Mouse (Mus musculus): ENCODE measurements around the gene Gm42420.
A peak's percentile ranks its signal among the peaks of the same experiment; 100 is the strongest.

Gm42420 gene

GRCm38 (mm10) chr6:39573791-39574554 is 11.6 kb upstream of the Gm42420 start, which contains the start of gene Adck2:
Gene Adck2 (plus strand): TSS chr6:39573873.
- peak; percentile 82 for DNase-seq (ENCODE audit: low read depth, low spot score)

- no peak for DNase-seq (ENCODE audit: low read depth, low spot score)
Observed at GRCm38 (mm10) chr6:39574555-39574869, 11.0 kb upstream of the Gm42420 start.

- no peak for DNase-seq (ENCODE audit: low read depth, low spot score)
Observed at GRCm38 (mm10) chr6:39574951-39575350, 10.6 kb upstream of the Gm42420 start.

GRCm38 (mm10) chr6:39579552-39579951 is 6.0 kb upstream of the Gm42420 start:
- DNase-seq (ENCODE audit: low read depth, low spot score), result no peak

DNA sequence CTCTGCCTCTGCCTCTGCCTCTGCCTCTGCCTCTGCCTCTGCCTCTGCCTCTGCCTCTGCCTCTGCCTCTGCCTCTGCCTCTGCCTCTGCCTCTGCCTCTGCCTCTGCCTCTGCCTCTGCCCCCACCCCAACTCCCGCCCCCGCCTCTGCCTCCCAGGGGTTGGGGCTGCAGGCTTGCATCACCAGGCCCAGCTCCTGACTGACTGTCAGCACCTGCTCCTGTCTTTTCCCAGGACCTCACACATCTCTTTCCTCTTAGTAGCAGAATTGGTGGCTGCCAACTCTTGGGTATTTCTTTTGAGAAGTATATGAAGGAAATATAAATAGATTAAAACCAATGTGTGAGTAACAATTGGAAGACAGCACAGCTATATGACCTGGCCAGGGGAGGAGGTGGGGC is 5.0 kb upstream of the Gm42420 start:
- no peak for DNase-seq (ENCODE audit: low read depth, low spot score)

DNA sequence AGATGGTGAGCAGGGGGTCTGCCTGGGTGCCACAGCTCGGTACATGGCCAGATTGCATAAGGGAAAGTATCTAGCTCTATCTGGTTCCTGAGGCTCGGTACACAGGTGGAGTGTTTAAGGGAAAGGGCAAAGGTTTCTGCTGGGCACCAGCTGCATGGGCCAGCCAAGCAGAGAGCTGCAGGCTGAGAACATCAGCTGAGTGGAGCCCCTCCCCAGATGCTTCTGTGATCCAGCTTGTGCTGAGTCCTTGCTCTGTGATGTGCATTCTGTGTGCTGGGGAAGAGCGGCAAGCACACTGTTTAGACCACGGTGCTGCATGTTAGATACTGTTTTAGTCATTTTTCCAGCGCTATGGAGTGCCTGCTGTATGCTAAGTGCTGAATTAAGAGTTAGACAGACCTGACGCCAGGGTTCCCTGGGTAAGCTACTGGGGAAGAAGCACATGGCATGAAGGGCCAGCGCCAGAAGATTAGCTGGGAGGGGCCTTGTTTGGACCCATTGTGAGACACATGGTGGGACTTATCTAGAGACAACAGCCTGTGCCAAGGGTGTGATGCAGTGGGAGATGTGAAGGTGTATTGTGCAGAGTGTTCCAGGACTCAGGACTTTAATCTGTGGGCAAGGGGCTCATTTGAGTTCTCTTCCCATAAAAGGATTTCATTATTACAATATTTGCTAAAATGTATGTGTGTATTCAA is 4.3 kb upstream of the Gm42420 start:
- no peak for DNase-seq (ENCODE audit: low read depth, low spot score)

- no peak for DNase-seq (ENCODE audit: low read depth, low spot score)
Observed at GRCm38 (mm10) chr6:39591481-39591880, 5.9 kb downstream of the Gm42420 start.

GRCm38 (mm10) chr6:39592401-39593214 is 7.1 kb downstream of the Gm42420 start, which contains the start of gene Ndufb2:
Gene Ndufb2 (plus strand): TSS chr6:39592574.
- peak; percentile 94 for DNase-seq (ENCODE audit: low read depth, low spot score)

GRCm38 (mm10) chr6:39600851-39601250 is 15.3 kb downstream of the Gm42420 start:
- no peak for DNase-seq (ENCODE audit: low read depth, low spot score)

DNA sequence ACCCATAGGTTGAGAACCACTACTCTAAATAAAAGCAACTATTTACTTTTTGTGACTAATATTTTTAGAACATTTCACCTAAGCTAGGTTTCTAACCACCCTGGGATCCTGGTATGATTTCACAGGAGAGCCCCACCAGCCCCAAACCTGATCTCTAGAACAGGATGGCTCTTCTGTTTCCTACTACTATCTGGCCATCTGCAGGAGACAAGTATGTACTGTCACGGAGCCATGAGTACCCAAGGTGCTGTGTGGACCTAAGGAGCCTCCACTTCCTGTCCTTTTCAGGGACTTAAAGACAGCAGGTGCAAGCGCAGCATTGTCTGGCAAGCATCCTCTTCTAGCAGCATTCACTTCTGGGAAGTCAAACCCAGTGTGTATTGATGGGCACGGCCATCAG is 16.3 kb downstream of the Gm42420 start:
- DNase-seq (ENCODE audit: low read depth, low spot score), result no peak

DNA sequence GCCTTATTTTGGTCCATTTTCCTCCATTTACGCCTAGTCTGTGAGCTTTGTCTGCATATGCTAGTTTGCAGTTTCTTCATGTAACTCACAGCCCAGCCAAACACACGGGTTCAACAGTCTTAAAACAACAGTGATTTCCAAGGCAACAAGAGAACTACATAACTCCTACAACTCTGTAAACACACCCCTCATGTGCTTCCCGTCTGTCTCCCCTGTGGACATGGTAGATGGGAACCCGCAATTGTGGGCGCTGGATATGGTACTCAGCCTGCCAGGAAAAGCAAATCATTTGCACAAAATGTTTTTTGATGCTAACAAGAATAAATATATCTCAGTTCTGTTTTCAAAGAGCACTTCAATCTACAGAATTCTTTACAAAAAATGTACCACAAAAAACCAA is 19.0 kb downstream of the Gm42420 start:
- no peak for DNase-seq (ENCODE audit: low read depth, low spot score)

DNA sequence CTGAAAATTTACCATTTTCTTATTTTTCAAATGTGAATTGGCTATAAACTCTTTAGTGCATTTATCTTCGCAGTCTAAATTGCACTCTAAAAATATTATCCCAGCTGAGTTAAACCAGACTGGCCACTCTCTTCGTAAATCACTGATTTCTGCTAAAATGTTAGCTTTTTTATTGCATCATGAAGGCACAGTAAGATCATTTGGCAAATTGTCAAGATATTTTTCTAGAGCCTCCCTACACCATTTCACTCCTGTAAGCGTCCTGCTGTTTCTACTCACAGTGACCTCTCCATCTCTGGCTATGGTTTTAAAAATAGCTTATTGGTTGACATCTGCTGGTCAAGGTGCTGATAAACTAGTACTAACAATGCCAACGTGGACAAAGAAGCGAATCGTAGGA is 20.5 kb downstream of the Gm42420 start:
- DNase-seq (ENCODE audit: low read depth, low spot score), result no peak

DNA sequence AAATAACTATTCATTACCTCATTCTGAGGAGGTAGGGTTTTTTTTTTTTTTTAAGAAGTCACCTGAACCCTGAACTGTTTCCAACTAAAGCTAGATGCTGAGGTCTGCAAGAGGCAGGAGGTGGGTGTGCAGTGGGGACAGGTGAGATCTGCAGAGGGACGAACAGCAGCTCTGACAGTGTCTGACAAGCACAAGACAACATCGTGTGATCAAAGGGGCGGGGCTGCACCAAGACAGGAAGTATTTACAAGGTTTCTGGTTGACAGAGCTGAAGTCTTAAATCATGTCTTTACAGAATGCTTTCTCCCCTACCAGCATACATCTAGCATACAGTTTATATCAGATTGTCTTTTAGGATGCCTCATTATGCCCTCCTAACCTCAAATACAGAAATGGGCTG is 21.3 kb downstream of the Gm42420 start:
- no peak for DNase-seq (ENCODE audit: low read depth, low spot score)

DNA sequence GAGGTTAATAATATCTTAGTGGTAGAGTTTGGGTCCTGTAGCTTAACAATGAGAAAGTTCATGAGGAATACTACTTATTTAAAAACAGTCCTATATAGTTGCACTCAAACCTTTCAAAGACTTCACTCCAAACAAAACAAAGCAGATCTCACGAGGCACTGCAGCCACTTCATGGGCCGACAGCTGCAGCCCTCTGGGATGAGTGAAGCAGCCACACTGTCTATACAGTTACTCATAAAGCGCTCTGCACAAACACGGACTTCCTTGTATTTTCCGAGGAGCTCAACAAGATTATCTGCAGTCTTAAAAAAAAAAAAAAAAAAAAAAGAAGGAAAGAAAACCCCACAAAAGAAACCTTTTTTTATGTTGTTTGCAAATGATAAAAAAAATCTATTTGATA is 21.8 kb downstream of the Gm42420 start:
- DNase-seq (ENCODE audit: low read depth, low spot score), result no peak

DNA sequence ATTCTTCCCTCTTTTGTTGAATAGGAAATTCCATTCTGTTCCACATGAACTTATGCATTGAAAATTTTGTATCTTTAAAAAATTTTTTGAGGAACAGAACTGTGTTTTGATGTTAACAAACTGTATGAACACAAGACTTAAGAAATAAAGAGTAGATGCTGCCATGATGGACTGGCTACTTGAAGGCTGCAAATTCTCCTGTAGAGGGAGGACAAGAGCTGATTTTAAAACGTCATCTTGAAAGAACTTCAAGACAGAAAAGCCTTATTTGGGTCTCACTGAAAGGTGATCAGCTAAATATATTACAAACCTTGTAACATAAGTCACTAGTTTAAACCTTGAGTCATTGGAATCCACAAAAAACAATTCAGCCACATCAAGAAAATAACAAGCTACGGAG is 24.7 kb downstream of the Gm42420 start:
- DNase-seq (ENCODE audit: low read depth, low spot score), result no peak

DNA sequence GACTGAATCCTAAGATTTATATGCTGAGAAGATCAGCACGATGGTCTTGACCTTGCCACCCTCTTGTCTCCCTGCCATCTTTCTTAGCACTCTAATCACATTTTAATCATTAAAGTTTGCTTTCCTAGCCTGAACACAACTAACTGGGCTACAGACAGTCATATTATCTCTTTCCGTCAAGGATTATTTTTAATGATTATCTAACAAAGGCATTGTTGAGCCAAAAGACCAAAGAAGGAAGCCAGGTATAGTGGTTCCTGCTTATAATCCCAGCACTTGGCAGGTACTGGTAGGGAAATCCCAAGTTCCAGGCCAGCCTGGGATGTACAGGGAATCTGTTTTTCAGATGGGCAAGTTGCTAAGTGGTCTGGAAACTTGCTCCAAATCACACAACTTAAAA is 25.7 kb downstream of the Gm42420 start:
- no peak for DNase-seq (ENCODE audit: low read depth, low spot score)

Data from mesoderm, embryonic 11.5 days (tissue).